Mouse (Mus musculus) 3T3-L1 (cell line): ENCODE measurements around the gene Sel1l3.
A peak's percentile ranks its signal among the peaks of the same experiment; 100 is the strongest.

Source experiments
- DNase-seq: peaks from one replicate; pipeline ENCODE4 v3.0.0-alpha.2; 2015; ENCODE audit warnings: low read depth, low spot score

Sel1l3 gene

GRCm38 (mm10) chr5:53174461-53174860, 39.3 kb downstream of the Sel1l3 start:
- no peak for DNase-seq

DNA sequence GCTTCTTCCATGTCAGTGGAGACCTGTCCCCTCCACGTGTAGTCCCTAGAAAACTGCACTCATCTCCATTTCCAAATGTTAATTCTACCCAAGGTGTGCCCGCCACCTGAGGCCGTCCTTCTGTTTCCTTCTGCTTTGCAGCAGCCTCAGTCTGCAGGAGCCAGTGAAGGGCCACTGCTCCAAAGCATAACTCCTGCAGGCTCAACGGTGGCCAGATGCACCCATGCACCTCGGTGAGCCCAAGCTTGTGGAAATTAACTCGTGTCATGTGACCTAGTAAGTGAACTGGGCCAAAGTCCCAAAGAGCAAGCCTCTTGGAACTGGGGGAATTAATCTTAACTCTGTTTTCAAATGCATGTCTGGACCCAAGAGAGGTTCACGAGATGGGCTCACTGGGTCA, 40.8 kb downstream of the Sel1l3 start:
- DNase-seq: no peak

- DNase-seq: no peak
Measured at GRCm38 (mm10) chr5:53172256-53172636, 41.5 kb downstream of the Sel1l3 start.

DNA sequence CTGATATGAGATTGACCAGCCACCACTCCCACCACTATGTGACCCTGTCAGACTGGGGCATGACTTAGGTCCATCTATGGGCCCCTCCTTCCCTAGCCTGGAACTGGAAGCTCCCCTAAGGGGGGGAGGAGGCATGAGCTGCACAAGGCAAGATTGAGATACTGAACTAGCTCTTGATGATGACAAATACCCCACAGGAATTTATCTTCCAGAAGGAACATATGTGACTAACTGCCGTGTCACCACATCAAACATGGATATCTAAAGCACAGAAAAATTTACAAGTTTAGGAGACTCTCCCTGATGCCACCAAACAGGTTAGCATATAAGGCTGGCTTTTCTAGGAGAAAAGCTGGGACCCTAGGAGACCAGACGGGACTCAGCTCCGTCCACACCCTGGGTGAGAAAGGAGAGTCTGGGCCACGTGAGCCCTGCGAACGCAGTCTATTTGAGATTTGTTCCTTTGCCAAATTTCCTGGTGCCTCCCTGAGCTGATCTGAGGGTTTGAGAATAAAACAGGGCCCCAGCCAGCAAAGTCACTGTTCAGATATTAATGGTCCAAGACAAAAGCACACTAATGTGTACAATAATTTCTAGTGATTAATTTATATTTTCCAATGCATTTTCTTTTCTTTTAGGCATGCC, 42.0 kb downstream of the Sel1l3 start:
- peak; percentile 54 for DNase-seq

- DNase-seq: no peak
Measured at GRCm38 (mm10) chr5:53167564-53167963, 46.2 kb downstream of the Sel1l3 start.

GRCm38 (mm10) chr5:53165672-53166071, 48.1 kb downstream of the Sel1l3 start:
- DNase-seq: no peak

GRCm38 (mm10) chr5:53162436-53162835, 51.3 kb downstream of the Sel1l3 start:
- no peak for DNase-seq

GRCm38 (mm10) chr5:53161506-53162186, 52.1 kb downstream of the Sel1l3 start:
- no peak for DNase-seq

- DNase-seq: no peak
Measured at GRCm38 (mm10) chr5:53160207-53160606, 53.5 kb downstream of the Sel1l3 start.

DNA sequence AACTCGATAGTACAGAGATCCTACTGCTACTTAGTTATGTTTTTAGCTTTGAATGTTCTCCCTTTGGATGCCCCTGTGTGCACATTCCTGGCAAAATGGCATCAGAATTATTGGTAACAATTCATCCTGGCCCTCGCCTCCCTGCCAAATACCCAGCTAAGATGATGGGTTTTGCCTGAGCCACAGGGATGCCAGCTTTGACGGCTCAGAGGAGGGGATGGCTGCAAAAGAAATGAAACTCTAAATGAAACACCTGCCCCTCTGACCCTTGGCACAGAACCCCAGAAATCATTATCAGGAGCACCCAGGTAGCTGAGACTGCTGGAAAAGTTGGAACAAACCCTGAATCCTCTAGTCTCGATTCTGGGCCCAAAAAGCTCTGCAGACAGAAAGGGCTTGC, 54.1 kb downstream of the Sel1l3 start:
- DNase-seq: no peak

DNA sequence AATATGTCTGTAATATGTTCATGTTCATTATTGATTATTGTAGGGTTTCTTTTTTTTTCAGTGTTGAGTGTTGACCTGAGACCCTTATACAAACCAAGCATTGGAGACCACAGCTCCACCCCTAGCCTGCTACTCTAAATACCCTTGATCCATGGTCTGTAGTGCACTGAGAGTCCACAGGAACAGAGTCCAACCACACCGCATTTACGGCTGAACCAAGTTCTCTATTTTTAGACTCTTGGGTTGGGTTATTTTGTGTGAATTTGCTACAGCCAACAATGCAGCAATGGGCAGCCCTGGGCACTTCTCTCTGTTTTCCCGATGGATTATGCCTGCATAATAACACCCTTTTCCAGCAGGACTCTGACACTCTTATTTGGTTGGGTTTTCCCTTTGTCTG, 54.6 kb downstream of the Sel1l3 start:
- DNase-seq: no peak

DNA sequence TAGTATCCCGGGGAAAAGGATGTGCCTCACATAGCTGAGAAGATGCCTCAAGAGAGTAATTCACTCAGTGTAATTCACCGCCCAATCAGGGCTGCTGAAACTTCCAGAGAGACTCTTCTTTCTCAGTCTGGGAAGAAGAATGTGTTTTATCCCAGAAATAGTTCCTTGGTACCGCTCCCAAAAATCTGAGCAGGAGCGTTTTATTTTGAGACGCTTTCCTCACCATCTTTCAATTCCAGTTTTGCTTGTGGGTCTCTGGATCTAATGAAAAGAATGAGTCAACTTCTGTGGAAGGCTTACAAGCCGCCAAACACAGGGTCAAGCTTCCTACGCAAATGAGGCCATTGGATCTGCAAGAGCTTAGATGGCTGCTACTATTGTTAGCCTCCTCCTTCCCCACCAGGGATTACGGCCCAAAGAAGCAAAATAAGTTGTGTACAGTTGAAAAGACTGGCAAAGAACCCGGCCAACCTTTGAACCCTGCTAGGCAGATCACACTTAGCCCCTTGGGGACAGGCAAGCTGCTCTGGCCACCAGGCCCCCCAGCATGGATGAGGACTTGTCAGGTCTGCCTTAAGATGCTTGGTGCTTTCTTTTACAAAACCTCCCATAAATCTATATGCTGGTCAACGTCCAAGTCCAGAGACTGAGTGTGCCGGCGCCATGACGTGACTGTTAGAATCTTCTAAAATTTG, 57.6 kb downstream of the Sel1l3 start:
- peak; percentile 17 for DNase-seq

GRCm38 (mm10) chr5:53154501-53154900, 59.2 kb downstream of the Sel1l3 start:
- DNase-seq: no peak

GRCm38 (mm10) chr5:53154078-53154477, 59.6 kb downstream of the Sel1l3 start:
- no peak for DNase-seq

DNA sequence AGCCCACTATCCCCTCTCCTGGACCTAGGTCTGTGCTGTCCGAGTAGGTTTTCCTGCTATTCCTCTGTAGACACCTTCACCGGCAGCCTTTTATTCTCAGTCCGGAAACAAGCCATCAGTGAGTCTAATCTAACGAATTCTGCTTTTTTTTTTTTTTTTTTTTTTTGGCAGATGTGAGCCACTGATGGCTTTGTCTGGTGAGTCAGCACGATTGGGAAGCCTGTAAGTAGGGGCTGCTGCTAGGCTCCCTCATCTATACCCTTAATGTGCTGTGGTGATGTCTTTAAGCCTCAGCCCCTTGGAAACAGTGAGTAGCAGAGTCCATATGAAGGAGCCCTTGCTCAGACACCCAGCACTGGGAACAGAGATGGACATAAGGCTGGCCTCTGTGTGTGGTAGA, 60.6 kb downstream of the Sel1l3 start:
- peak; percentile 14 for DNase-seq

- DNase-seq: no peak
Measured at GRCm38 (mm10) chr5:53151379-53151960, 62.3 kb downstream of the Sel1l3 start.

- no peak for DNase-seq
Measured at GRCm38 (mm10) chr5:53148960-53149685, 64.6 kb downstream of the Sel1l3 start.

GRCm38 (mm10) chr5:53148160-53148923, 65.4 kb downstream of the Sel1l3 start:
- no peak for DNase-seq

DNA sequence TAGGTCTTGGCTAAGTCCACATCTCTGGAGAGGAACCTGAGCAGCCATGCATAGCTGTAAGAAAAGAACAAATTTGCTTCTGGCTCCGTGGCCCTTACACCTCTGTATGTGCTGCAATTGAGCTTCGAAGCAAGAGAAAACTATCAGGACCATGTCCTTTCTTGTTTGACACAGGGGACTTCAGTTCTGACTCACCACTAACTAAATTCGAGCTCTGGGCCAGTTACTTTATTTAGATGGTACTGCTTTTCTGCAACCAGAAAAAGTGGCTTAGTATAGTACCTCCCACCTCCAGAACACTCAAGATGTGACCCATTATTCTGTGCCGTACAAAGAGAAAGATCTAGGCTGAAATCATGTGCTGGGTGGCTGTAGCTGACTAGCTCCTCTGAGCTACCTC, 66.3 kb downstream of the Sel1l3 start:
- no peak for DNase-seq

DNA sequence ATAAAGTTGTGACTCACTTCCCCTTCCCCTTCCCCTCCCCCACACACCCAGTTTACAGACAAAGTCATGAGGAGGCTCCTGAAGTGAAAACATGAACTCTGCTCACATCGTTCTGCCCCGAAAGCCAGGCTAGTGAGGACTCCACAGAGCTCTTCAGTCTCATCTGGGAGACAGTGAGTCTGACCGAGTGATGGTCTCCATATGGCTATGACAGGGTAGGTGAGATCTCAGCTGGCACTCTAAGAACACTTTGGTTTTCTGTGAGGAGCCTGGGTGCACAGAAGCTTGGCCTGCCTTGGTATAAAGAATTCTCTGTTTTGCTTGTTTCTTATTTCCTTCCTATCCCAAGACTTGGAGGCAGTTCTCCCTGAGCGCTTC, 67.1 kb downstream of the Sel1l3 start:
- DNase-seq: no peak

GRCm38 (mm10) chr5:53146049-53146683, 67.6 kb downstream of the Sel1l3 start:
- DNase-seq: no peak
